Mouse (Mus musculus) embryonic facial prominence, embryonic 14.5 days (tissue): ENCODE data around the gene Hsd17b11. TPM values are rescaled to one million over a fixed set of nuclear protein-coding genes. Genes with fewer than 3 reads are reported as not detected.
A peak's percentile ranks its signal among the peaks of the same experiment; 100 is the strongest.

ENCODE experiments used
- ATAC-seq: fragments of 200-750 bp; cut with Nextera tagmentation; 2 replicates; pipeline ENCODE4 v1.8.0; 2017; ENCODE audit warnings: low read depth, moderate number of reproducible peaks, moderate TSS enrichment
- DNase-seq: peaks from one replicate; pipeline ENCODE4 v3.0.0-alpha.2; 2015; ENCODE audit warnings: low spot score
- H3K27ac ChIP-seq: fragments of 300-500 bp; sonication (generic); replicated peaks from 2 replicates; pipeline ENCODE4 v1.5.1; 2014; ENCODE audit warnings: low read depth, mild to moderate bottlenecking, low read length, moderate library complexity
- H3K27me3 ChIP-seq: fragments of 300-500 bp; sonication (generic); replicated peaks from 2 replicates; pipeline ENCODE4 v1.6.1; 2014; ENCODE audit warnings: low read length; ENCODE audit not compliant: control insufficient read depth, insufficient read depth
- H3K36me3 ChIP-seq: fragments of 300-500 bp; sonication (generic); 2 replicates; pipeline ENCODE4 v1.6.1; 2014; ENCODE audit warnings: low read length, mixed read lengths; ENCODE audit not compliant: control insufficient read depth, insufficient read depth
- H3K4me1 ChIP-seq: fragments of 300-500 bp; sonication (generic); 2 replicates; pipeline ENCODE4 v1.6.1; 2014; ENCODE audit warnings: antibody characterized with exemption, low read length; ENCODE audit not compliant: control insufficient read depth, insufficient read depth
- H3K4me2 ChIP-seq: fragments of 300-500 bp; sonication (generic); 2 replicates; pipeline ENCODE4 v1.6.1; 2014; ENCODE audit warnings: low read depth, mild to moderate bottlenecking, low read length, moderate library complexity, mixed read lengths
- H3K4me3 ChIP-seq: fragments of 300-500 bp; sonication (generic); 2 replicates; pipeline ENCODE4 v1.5.1; 2014; ENCODE audit warnings: low read depth, mild to moderate bottlenecking, low read length
- H3K9ac ChIP-seq: fragments of 300-500 bp; sonication (generic); 2 replicates; pipeline ENCODE4 v1.6.1; 2014; ENCODE audit warnings: low read depth, mild to moderate bottlenecking, low read length, moderate library complexity, mixed read lengths
- H3K9me3 ChIP-seq: fragments of 300-500 bp; sonication (generic); 2 replicates; pipeline ENCODE4 v1.6.1; 2016; ENCODE audit warnings: low read length; ENCODE audit not compliant: control insufficient read depth
- WGBS: fragments of 180-500 bp; shearing (Covaris S2); extraction: QIAGEN DNeasy Blood & Tissue Kit; methylation state at CpG from one replicate; pipeline ENCODE4 v1.1.7; 2014; 5-methylcytosine and 5-hydroxymethylcytosine counted together
- polyA plus RNA-seq: library from polyadenylated mRNA; unstranded; fragments of >200 nt; fragmentation: Nextera tagmentation; extraction: Ambion mirVana; gene quantifications from 2 replicates; pipeline ENCODE4 v1.2.1, GENCODE M21; 2014

Hsd17b11 gene
- polyA plus RNA-seq, 1 experiment from 2014 or later, result 4.5 TPM

GRCm38 (mm10) chr5:104042906-104043305 is 21.2 kb upstream of the Hsd17b11 start:
- Histone ChIP-seq H3K27me3 (no peaks in the 10 kb centered on the region), H3K4me3 (no peak overlapping the region), H3K9me3 (no peaks in the 10 kb centered on the region), H3K36me3 (no peaks in the 10 kb centered on the region), H3K9ac (no peak overlapping the region), H3K4me1 (peaks cover 13% of the 10 kb centered on the region; the same call in 1 of the 2 replicates), H3K27ac (peak overlapping the region; percentile 52), H3K4me2 (no peak overlapping the region)
- ATAC-seq (no peak), DNase-seq (peak; percentile 52)
- whole genome bisulfite sequencing, result 67% methylated on average over 2 of the region's 2 CpGs

- 63% methylated on average over 6 of the region's 6 CpGs for WGBS
- H3K9me3 ChIP-seq, result no peaks in the 10 kb centered on the region
- H3K4me3 ChIP-seq, result no peak overlapping the region
- no peaks in the 10 kb centered on the region for H3K27me3 ChIP-seq
- H3K27ac ChIP-seq, result no peak overlapping the region
- peaks cover 5% of the 10 kb centered on the region; the same call in 1 of the 2 replicates for H3K4me1 ChIP-seq
- DNase-seq, result no peak
- H3K36me3 ChIP-seq, result no peaks in the 10 kb centered on the region
- ATAC-seq, result no peak
- H3K4me2 ChIP-seq, result no peak overlapping the region
- no peak overlapping the region for H3K9ac ChIP-seq
Measured at GRCm38 (mm10) chr5:104039154-104039932, 17.6 kb upstream of the Hsd17b11 start.

- Histone ChIP-seq H3K9ac (no peak overlapping the region), H3K27ac (no peak overlapping the region), H3K36me3 (no peaks in the 10 kb centered on the region), H3K4me2 (no peak overlapping the region), H3K4me3 (no peak overlapping the region), H3K27me3 (no peaks in the 10 kb centered on the region), H3K4me1 (no peaks in the 10 kb centered on the region), H3K9me3 (no peaks in the 10 kb centered on the region)
- WGBS, result 96% methylated on average over 1 of the region's 1 CpGs
- DNase-seq (no peak), ATAC-seq (no peak)
Measured at GRCm38 (mm10) chr5:104036686-104037085, 15.0 kb upstream of the Hsd17b11 start.

GRCm38 (mm10) chr5:104035824-104036223 is 14.1 kb upstream of the Hsd17b11 start:
- no peak overlapping the region for H3K9ac ChIP-seq
- no peak for ATAC-seq
- H3K27ac ChIP-seq, result no peak overlapping the region
- H3K4me1 ChIP-seq, result no peaks in the 10 kb centered on the region
- no peaks in the 10 kb centered on the region for H3K9me3 ChIP-seq
- no peak for DNase-seq
- H3K4me3 ChIP-seq, result no peak overlapping the region
- H3K36me3 ChIP-seq, result no peaks in the 10 kb centered on the region
- 62% methylated on average over 1 of the region's 1 CpGs for WGBS
- no peaks in the 10 kb centered on the region for H3K27me3 ChIP-seq
- no peak overlapping the region for H3K4me2 ChIP-seq

- no peak overlapping the region for H3K9ac ChIP-seq
- DNase-seq, result no peak
- H3K27me3 ChIP-seq, result no peaks in the 10 kb centered on the region
- H3K9me3 ChIP-seq, result no peaks in the 10 kb centered on the region
- no peaks in the 10 kb centered on the region for H3K36me3 ChIP-seq
- H3K4me2 ChIP-seq, result no peak overlapping the region
- no peaks in the 10 kb centered on the region for H3K4me1 ChIP-seq
- H3K27ac ChIP-seq, result no peak overlapping the region
- H3K4me3 ChIP-seq, result no peak overlapping the region
- no peak for ATAC-seq
Measured at GRCm38 (mm10) chr5:104035066-104035465, 13.3 kb upstream of the Hsd17b11 start.

GRCm38 (mm10) chr5:104032434-104033097 is 10.8 kb upstream of the Hsd17b11 start:
- WGBS, result 79% methylated on average over 2 of the region's 2 CpGs
- H3K27ac ChIP-seq, result no peak overlapping the region

GRCm38 (mm10) chr5:104025245-104025854 is 3.6 kb upstream of the Hsd17b11 start:
- no peak for ATAC-seq
- Histone ChIP-seq H3K4me3 (no peak overlapping the region), H3K36me3 (no peaks in the 10 kb centered on the region), H3K27ac (no peak overlapping the region), H3K27me3 (no peaks in the 10 kb centered on the region), H3K9me3 (no peaks in the 10 kb centered on the region), H3K4me2 (no peak overlapping the region), H3K9ac (no peak overlapping the region), H3K4me1 (no peaks in the 10 kb centered on the region; the same call in 1 of the 2 replicates)
- 42% methylated on average over 17 of the region's 17 CpGs for WGBS
- DNase-seq, result no peak

More at GRCm38 (mm10) chr5:104032434-104033097, 10.8 kb upstream of the Hsd17b11 start:
- Histone ChIP-seq H3K9me3 (no peaks in the 10 kb centered on the region), H3K27me3 (no peaks in the 10 kb centered on the region), H3K9ac (no peak overlapping the region), H3K4me3 (no peak overlapping the region), H3K4me1 (no peaks in the 10 kb centered on the region), H3K4me2 (no peak overlapping the region), H3K36me3 (no peaks in the 10 kb centered on the region)
- DNase-seq (no peak), ATAC-seq (no peak)

GRCm38 (mm10) chr5:104024762-104025161 is 3.0 kb upstream of the Hsd17b11 start:
- H3K9me3 ChIP-seq, result no peaks in the 10 kb centered on the region
- WGBS, result 62% methylated on average over 11 of the region's 11 CpGs
- no peak for ATAC-seq

More at GRCm38 (mm10) chr5:104024762-104025161, 3.0 kb upstream of the Hsd17b11 start:
- no peak overlapping the region for H3K27ac ChIP-seq
- H3K27me3 ChIP-seq, result no peaks in the 10 kb centered on the region
- H3K36me3 ChIP-seq, result no peaks in the 10 kb centered on the region
- H3K4me3 ChIP-seq, result no peak overlapping the region
- H3K9ac ChIP-seq, result no peak overlapping the region
- H3K4me1 ChIP-seq, result no peaks in the 10 kb centered on the region; the same call in 1 of the 2 replicates
- H3K4me2 ChIP-seq, result no peak overlapping the region
- DNase-seq, result no peak
